Mouse (Mus musculus): ENCODE results near the gene Rab43. TPM values are rescaled to one million over a fixed set of nuclear protein-coding genes. Genes with fewer than 3 reads are reported as not detected.

The Rab43 gene
- 6.9 and 7.5 TPM in 2 replicates for polyA plus RNA-seq (2014; fragmentation: Nextera tagmentation; extraction: Ambion mirVana)

DNA sequence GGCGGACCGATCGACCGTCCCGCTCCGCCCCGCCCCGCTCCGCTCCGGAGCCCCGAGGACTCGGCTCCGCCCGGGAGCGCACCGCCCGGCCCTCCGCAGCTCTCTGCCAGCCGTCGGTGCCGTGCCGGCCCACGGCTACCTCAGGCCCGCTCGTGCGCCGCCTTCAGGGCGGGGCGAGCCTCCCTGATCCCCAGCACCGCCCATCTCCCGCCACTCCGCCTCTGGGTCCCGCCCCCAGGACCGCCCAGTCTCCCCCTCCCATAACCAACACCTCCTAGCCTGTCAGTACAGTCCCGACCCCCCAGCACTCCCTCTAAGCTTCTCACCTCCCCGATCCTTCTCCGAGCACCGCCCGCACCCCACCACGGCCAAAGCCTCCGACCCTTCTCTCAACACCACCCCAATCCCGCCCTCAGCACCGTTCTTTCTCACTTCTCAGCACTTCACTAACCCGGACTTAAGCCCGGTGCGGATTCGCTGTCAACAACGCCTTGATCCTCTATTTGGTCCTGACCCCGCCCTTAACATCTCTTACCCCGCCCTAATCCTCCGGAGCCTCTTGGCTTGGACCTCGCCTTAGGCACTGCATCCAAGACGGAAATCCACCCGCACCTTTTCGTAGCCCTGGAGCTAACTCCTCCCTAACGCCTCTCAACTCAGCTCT lies at the start of gene Rab43:
Gene Rab43 (minus strand): TSS at position 490 of the 664 bp plus-strand sequence.
- H3K9ac ChIP-seq (ENCODE audit: low read length), result peak within 1 kb of the TSS; percentile 67
- no peaks in the 10 kb centered on the region for H3K27me3 ChIP-seq (ENCODE audit: control insufficient read depth, insufficient read depth, low read length)
- DNase-seq (ENCODE audit: low spot score), result peak; percentile 89
- ATAC-seq (ENCODE audit: insufficient number of reproducible peaks, low FRiP score, low TSS enrichment, low read depth), result peak; percentile 95
- under 1% methylated on average over 41 of the region's 56 CpGs for WGBS
- H3K36me3 ChIP-seq (ENCODE audit: control insufficient read depth, insufficient read depth, low read length), result peaks cover 2% of the 10 kb centered on the region
- peak within 1 kb of the TSS; percentile 72 for H3K4me3 ChIP-seq (ENCODE audit: low read depth, low read length)
- peak within 1 kb of the TSS; percentile 42; the same call in 1 of the 2 replicates for H3K27ac ChIP-seq (replicated peaks; ENCODE audit: low read depth, low read length)
- H3K9me3 ChIP-seq (ENCODE audit: control insufficient read depth, low read length), result no peaks in the 10 kb centered on the region
- H3K4me1 ChIP-seq (ENCODE audit: control insufficient read depth, insufficient read depth, low read length), result no peaks in the 10 kb centered on the region
- peak within 1 kb of the TSS; percentile 90 for H3K4me2 ChIP-seq (ENCODE audit: low read depth, severe bottlenecking)

DNA sequence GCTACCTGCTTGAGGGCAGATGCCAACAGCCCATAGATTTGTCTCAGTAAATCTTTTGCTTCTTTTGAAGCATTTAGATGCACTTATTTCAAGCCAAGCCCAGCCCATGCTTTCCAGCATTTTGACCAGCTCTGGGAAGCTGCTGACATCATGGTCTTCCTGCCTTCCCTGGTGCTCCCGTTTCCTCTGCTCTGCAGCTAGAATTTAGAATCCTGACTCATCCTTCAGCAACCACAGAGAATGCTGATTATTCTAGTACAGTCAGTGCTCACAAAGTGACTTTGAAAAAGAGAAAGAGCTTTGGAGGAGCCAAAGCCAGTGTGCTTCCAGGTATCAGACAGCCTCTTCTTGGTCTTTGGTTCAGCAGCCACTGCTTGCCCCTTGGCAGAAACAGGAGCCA lies 45.1 kb upstream of the Rab43 start:
- H3K36me3 ChIP-seq (ENCODE audit: control insufficient read depth, insufficient read depth, low read length), result no peaks in the 10 kb centered on the region
- H3K27ac ChIP-seq (replicated peaks; ENCODE audit: low read depth, low read length), result no peak overlapping the region
- H3K27me3 ChIP-seq (ENCODE audit: control insufficient read depth, insufficient read depth, low read length), result no peaks in the 10 kb centered on the region
- DNase-seq (ENCODE audit: low spot score) (no peak), ATAC-seq (ENCODE audit: insufficient number of reproducible peaks, low FRiP score, low TSS enrichment, low read depth) (no peak)
- H3K4me2 ChIP-seq (ENCODE audit: low read depth, severe bottlenecking), result no peak overlapping the region
- 69% methylated on average over 1 of the region's 1 CpGs for WGBS
- no peak overlapping the region for H3K9ac ChIP-seq (ENCODE audit: low read length)
- H3K4me3 ChIP-seq (ENCODE audit: low read depth, low read length), result no peak overlapping the region
- H3K4me1 ChIP-seq (ENCODE audit: control insufficient read depth, insufficient read depth, low read length), result no peaks in the 10 kb centered on the region
- H3K9me3 ChIP-seq (ENCODE audit: control insufficient read depth, low read length), result no peaks in the 10 kb centered on the region

DNA sequence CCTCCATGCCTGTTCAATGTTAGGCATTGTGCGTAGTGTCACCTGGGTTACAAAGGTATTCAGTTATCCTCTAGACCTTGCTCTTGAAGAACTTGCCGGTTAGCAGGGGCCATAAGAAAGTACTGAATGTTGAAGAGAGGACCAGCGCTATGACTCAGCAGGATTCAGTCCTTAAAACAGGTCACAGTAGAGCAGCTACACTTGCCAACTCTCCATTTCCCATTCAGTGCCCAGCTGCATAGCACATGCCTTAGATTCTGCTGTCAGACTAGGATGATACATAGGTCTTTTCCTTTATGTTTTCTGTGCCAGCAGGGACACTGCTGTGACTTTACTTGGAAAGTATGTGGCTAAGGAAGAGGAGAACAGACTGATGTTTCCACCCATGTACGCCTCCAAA lies 41.5 kb upstream of the Rab43 start:
- no peak overlapping the region for H3K9ac ChIP-seq (ENCODE audit: low read length)
- 88% methylated on average over 4 of the region's 4 CpGs for WGBS
- H3K4me2 ChIP-seq (ENCODE audit: low read depth, severe bottlenecking), result no peak overlapping the region
- H3K27ac ChIP-seq (replicated peaks; ENCODE audit: low read depth, low read length), result no peak overlapping the region
- 0 out of 2 replicates have a peak, but pooled peaks cover 4% of the 10 kb centered on the region for H3K4me1 ChIP-seq (ENCODE audit: control insufficient read depth, insufficient read depth, low read length)
- H3K36me3 ChIP-seq (ENCODE audit: control insufficient read depth, insufficient read depth, low read length), result no peaks in the 10 kb centered on the region
- no peak for DNase-seq (ENCODE audit: low spot score)
- no peaks in the 10 kb centered on the region for H3K27me3 ChIP-seq (ENCODE audit: control insufficient read depth, insufficient read depth, low read length)
- no peak overlapping the region for H3K4me3 ChIP-seq (ENCODE audit: low read depth, low read length)
- no peak for ATAC-seq (ENCODE audit: insufficient number of reproducible peaks, low FRiP score, low TSS enrichment, low read depth)
- no peaks in the 10 kb centered on the region for H3K9me3 ChIP-seq (ENCODE audit: control insufficient read depth, low read length)

DNA sequence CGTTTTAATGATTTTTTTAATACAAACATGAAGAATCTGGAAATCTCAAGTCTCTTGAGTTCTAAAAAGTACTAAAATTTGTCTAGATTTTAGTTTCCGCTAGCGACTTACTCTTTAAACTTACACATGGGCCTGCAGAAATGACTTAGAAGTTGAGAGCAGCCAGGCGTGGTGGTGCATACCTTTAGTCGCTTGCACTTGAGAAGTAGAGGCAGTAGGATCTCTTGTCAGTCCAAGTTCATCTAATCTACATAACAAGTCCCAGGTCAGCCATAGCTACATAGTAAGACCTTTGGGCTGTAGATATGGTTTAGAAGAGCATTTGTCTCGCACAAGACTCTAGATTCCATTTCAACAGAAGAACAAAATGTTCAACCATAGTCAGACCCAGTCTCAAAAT lies 39.9 kb upstream of the Rab43 start:
- Histone ChIP-seq H3K36me3 (ENCODE audit: control insufficient read depth, insufficient read depth, low read length) (peaks cover 2% of the 10 kb centered on the region; the same call in 1 of the 2 replicates), H3K4me3 (ENCODE audit: low read depth, low read length) (no peak overlapping the region), H3K27ac (replicated peaks; ENCODE audit: low read depth, low read length) (no peak overlapping the region), H3K9ac (ENCODE audit: low read length) (no peak overlapping the region), H3K4me1 (ENCODE audit: control insufficient read depth, insufficient read depth, low read length) (0 out of 2 replicates have a peak, but pooled peaks cover 7% of the 10 kb centered on the region), H3K4me2 (ENCODE audit: low read depth, severe bottlenecking) (no peak overlapping the region), H3K27me3 (ENCODE audit: control insufficient read depth, insufficient read depth, low read length) (no peaks in the 10 kb centered on the region), H3K9me3 (ENCODE audit: control insufficient read depth, low read length) (no peaks in the 10 kb centered on the region)
- 84% methylated on average over 6 of the region's 6 CpGs for WGBS
- DNase-seq (ENCODE audit: low spot score) (no peak), ATAC-seq (ENCODE audit: insufficient number of reproducible peaks, low FRiP score, low TSS enrichment, low read depth) (no peak)

DNA sequence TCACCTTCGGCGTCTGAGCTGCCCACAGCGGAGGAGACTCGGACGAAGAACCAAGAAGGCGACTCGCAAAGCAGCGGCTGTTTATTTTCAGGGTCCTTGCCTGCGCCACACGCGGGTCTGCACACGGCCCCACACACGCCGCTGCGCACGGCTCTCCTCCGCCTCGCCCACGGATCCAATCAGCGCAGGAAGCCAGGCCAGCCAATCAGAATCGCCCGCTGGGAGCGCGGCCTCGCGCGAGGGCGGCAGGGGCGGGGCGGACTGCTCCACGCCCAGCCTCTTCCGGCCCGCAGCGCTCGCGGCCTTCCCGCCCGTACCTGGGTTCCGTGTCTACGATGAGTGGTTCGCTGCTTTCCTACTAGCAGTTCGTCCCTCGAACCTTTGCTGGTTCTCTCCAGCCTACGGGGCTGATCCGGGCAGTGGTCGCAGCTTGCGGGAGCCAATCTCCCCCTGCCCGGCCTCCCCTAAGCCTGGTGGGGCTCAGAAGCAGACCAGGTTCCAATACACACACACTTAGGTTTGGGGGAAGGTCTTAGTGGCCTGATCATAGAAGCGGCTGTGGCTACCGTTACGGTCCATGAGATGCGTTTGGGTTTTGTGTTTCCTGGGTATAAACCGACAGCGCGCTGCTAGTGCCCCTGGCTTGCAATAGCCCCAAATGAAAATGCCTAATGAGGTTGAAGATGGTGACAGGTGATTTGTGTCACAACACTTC lies 39.1 kb upstream of the Rab43 start, which contains the start of gene Cnbp:
Gene Cnbp (minus strand): TSS at position 207 of the 715 bp plus-strand sequence.
- under 1% methylated on average over 55 of the region's 55 CpGs for WGBS
- Histone ChIP-seq H3K4me1 (ENCODE audit: control insufficient read depth, insufficient read depth, low read length) (0 out of 2 replicates have a peak, but pooled peaks cover 7% of the 10 kb centered on the region), H3K27me3 (ENCODE audit: control insufficient read depth, insufficient read depth, low read length) (no peaks in the 10 kb centered on the region), H3K36me3 (ENCODE audit: control insufficient read depth, insufficient read depth, low read length) (peaks cover 2% of the 10 kb centered on the region; the same call in 1 of the 2 replicates), H3K4me3 (ENCODE audit: low read depth, low read length) (peak within 1 kb of the TSS; percentile 97), H3K9me3 (ENCODE audit: control insufficient read depth, low read length) (no peaks in the 10 kb centered on the region), H3K4me2 (ENCODE audit: low read depth, severe bottlenecking) (peak within 1 kb of the TSS; percentile 78), H3K9ac (ENCODE audit: low read length) (peak within 1 kb of the TSS; percentile 99), H3K27ac (replicated peaks; ENCODE audit: low read depth, low read length) (peak within 1 kb of the TSS; percentile 89)
- peak; percentile 97 for ATAC-seq (ENCODE audit: insufficient number of reproducible peaks, low FRiP score, low TSS enrichment, low read depth)
- peak; percentile 98 for DNase-seq (ENCODE audit: low spot score)

DNA sequence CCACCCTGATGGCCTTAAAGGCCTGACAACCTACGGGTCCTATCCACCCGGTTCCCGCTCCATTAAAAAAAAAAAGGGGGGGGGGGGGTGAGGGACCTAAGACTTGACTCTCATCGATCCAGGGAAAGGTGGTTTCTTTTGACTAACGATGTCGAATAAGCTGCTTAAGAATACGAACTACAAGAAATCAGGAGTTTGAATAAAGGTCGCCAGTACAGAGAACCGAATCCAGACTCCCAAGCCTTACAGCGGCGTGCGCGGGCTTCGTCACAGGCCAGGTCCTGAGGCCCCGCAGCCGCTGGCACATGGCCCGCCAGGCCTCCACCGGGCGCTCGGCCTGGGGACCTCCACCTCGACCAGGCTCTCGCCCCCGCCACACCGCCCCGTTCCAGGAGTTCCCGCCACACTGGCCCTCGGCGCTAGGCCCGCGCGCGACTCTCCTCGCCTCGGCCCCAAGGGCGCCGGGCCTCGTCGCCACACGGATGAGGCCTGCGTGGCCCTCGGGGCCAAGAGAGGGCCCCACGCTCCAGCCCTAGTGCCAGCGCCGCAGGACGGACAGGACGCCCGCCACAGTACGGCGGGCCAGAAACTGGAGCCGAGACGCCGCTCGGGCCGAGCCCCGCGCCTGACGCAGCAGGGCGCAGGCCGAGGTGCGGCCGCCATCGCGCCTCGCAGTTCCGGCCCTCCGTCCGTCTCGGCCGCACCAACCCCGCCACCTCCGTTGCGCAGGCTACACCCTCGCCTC lies 38.4 kb upstream of the Rab43 start:
- H3K36me3 ChIP-seq (ENCODE audit: control insufficient read depth, insufficient read depth, low read length), result peaks cover 5% of the 10 kb centered on the region
- H3K4me3 ChIP-seq (ENCODE audit: low read depth, low read length), result peak overlapping the region; percentile 97
- WGBS, result under 1% methylated on average over 69 of the region's 73 CpGs
- DNase-seq (ENCODE audit: low spot score), result peak; percentile 63
- peak overlapping the region; percentile 99 for H3K9ac ChIP-seq (ENCODE audit: low read length)
- H3K27ac ChIP-seq (replicated peaks; ENCODE audit: low read depth, low read length), result peak overlapping the region; percentile 75
- ATAC-seq (ENCODE audit: insufficient number of reproducible peaks, low FRiP score, low TSS enrichment, low read depth), result peak; percentile 69
- H3K9me3 ChIP-seq (ENCODE audit: control insufficient read depth, low read length), result no peaks in the 10 kb centered on the region
- H3K4me1 ChIP-seq (ENCODE audit: control insufficient read depth, insufficient read depth, low read length), result 0 out of 2 replicates have a peak, but pooled peaks cover 7% of the 10 kb centered on the region
- peak overlapping the region; percentile 78 for H3K4me2 ChIP-seq (ENCODE audit: low read depth, severe bottlenecking)
- H3K27me3 ChIP-seq (ENCODE audit: control insufficient read depth, insufficient read depth, low read length), result no peaks in the 10 kb centered on the region

DNA sequence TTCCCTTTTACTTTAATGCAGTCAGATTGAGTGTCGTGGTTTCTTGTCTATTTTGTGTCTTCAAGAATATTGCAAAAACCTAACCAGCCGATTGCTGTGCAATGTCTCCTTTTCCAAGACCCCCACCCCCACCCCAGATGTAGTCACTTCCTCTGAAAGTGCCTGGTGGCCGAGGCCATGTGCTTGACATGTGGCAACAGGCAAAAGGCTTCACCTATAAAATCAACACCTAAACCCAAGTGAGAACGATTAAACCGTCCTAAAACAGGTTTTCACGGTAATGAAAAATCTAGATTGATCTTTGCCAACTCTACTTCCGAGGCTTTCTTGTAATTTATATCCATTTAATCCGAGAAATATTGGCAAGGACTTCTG lies 37.8 kb upstream of the Rab43 start:
- DNase-seq (ENCODE audit: low spot score), result peak; percentile 61
- Histone ChIP-seq H3K4me1 (ENCODE audit: control insufficient read depth, insufficient read depth, low read length) (0 out of 2 replicates have a peak, but pooled peaks cover 7% of the 10 kb centered on the region), H3K4me3 (ENCODE audit: low read depth, low read length) (peak overlapping the region; percentile 97), H3K27ac (replicated peaks; ENCODE audit: low read depth, low read length) (peak overlapping the region; percentile 75), H3K9ac (ENCODE audit: low read length) (peak overlapping the region; percentile 99), H3K36me3 (ENCODE audit: control insufficient read depth, insufficient read depth, low read length) (peaks cover 10% of the 10 kb centered on the region), H3K4me2 (ENCODE audit: low read depth, severe bottlenecking) (peak overlapping the region; percentile 78), H3K27me3 (ENCODE audit: control insufficient read depth, insufficient read depth, low read length) (no peaks in the 10 kb centered on the region), H3K9me3 (ENCODE audit: control insufficient read depth, low read length) (no peaks in the 10 kb centered on the region)
- under 1% methylated on average over 8 of the region's 8 CpGs for WGBS
- ATAC-seq (ENCODE audit: insufficient number of reproducible peaks, low FRiP score, low TSS enrichment, low read depth), result no peak

DNA sequence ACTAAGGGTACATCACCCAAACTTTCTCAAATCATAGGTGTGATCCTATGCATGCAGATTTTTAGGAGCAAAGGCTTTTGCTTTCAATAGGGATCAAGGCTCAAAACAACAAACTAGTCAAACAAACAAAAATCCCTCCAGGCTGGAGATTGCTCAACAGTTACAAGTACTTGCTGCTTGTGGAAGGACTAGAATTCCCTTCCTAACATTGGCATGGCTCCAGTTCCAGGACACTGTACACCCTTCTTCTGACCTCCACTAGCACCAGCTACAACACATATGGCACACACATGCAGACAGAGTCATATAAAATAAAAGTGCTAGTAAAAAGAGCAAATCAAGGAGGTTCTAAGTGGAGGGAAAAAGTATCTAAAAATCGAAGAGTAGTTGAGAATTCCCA lies 34.8 kb upstream of the Rab43 start:
- Histone ChIP-seq H3K36me3 (ENCODE audit: control insufficient read depth, insufficient read depth, low read length) (peaks cover 28% of the 10 kb centered on the region), H3K4me2 (ENCODE audit: low read depth, severe bottlenecking) (no peak overlapping the region), H3K4me1 (ENCODE audit: control insufficient read depth, insufficient read depth, low read length) (0 out of 2 replicates have a peak, but pooled peaks cover 7% of the 10 kb centered on the region), H3K4me3 (ENCODE audit: low read depth, low read length) (no peak overlapping the region), H3K27ac (replicated peaks; ENCODE audit: low read depth, low read length) (no peak overlapping the region), H3K27me3 (ENCODE audit: control insufficient read depth, insufficient read depth, low read length) (no peaks in the 10 kb centered on the region), H3K9ac (ENCODE audit: low read length) (no peak overlapping the region), H3K9me3 (ENCODE audit: control insufficient read depth, low read length) (no peaks in the 10 kb centered on the region)
- no peak for DNase-seq (ENCODE audit: low spot score)
- ATAC-seq (ENCODE audit: insufficient number of reproducible peaks, low FRiP score, low TSS enrichment, low read depth), result no peak
- 67% methylated on average over 1 of the region's 1 CpGs for WGBS

Data from limb, embryonic 11.5 days (tissue).